Mouse (Mus musculus): ENCODE results near the gene Nipbl. TPM values are rescaled to one million over a fixed set of nuclear protein-coding genes. Genes with fewer than 3 reads are reported as not detected.
"Not testable (repeated sequence)": the region's sequence is repeated elsewhere in the genome, so short reads cannot be mapped to it uniquely, and the experiment has no call there.

Nipbl gene
- 10 to 100 TPM; 28.5 to 29.1 TPM for total RNA-seq (2021)
- long read RNA-seq, experiment 1, partial matches to known transcripts, result 0 of 4 reads
- long read RNA-seq, experiment 1, other reads (novel, unspliced or antisense), result 4 of 4 reads
- long read RNA-seq, experiment 2, partial matches to known transcripts, result 4 of 4 reads
- long read RNA-seq, experiment 2, other reads (novel, unspliced or antisense), result 0 of 4 reads

DNA sequence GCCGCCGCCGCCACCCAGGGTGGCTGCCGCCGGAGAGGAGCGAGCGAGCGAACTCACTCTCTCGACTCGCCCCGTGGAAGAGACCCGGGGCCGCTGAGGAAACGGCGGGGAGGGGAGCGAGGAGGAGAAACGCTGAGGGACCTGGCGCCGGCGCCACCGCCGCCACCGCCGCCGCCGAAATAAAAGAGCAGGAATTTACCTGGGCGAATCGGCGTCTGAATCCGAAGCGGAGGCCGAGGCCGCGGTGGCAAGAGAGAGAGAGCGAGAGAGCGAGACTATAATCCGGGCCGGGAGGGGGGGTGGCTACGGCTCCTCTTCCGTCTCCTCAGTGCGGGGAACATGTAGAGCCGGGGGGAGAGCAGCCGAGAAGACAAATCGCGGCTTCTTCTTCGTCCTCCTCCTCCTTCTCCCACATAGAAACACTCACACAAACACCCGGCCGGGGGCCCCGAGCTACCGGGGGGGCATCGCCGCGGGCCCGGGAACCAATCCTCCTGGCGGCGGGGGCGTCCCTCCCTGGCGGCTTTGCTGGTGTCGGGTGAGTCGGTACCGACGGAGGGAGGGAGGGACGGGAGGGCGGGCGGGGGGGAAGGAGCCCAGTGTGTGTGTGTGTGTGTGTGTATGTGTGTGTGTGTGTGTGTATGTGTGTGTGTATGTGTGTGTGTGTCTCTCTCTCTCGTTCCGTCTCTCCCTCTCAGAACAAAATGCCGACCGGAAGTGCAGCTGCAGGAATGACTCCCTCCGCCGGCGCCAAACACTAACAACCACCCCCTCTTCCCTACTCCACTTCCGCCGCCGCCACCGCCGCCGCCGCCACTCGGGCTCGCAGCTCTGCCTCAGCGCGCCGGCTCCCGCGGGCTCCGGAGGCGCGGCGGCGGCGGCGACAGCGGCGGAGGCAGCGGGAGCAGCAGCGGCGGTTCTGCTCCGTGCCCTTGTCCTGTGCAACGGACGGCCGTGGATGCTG lies at the start of gene Nipbl:
Gene Nipbl, minus strand, starts transcription at position 538 of the 964 bp plus-strand sequence.
- intact Hi-C loops (cut with DNase I), result loop anchor here (5.0 kb wide), 2 partner anchors 62 to 123 kb away; no protein-coding TSS in a partner anchor
- DNase-seq (ENCODE audit: low spot score in 2 of 2), result peak; percentile 89 to 94

GRCm38 (mm10) chr15:8485261-8485660 lies 41.0 kb upstream of the Nipbl start:
- intact Hi-C loops (cut with DNase I), result no loop called here
- peak; percentile 3 to 7 for DNase-seq (ENCODE audit: low spot score in 2 of 2)

DNA sequence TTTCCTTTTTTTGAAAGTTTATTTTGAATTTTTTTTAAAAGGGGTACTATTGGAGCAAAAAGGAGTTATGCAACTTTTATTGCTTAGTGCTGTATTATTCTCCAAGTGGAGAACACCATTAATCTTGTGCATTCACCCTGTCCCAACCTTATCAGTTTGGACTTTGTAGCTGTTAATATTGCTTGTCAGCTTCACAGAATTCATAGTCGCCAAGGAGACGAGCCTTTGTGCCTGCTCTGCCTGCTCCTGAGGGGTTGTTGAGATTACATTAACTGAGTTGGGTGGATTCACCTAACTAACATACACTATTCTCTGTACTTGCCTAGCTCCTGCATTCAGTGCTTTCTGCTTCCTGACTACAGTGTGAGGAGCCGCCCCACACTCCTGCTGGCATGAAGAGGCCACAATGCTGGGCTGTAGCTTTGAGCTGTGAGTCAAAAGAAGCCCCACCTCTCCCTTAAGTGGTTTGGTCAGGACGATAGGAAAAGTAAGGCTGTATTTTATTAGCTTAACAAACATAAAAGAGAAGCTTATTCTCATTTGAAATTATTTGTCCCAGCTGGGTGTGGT lies 24.8 kb upstream of the Nipbl start:
- no peak for DNase-seq (ENCODE audit: low spot score in 2 of 2)
- intact Hi-C loops (cut with DNase I), result no loop called here

GRCm38 (mm10) chr15:8463521-8463920 lies 19.3 kb upstream of the Nipbl start:
- intact Hi-C loops (cut with DNase I), result no loop called here
- no peak for DNase-seq (ENCODE audit: low spot score in 2 of 2)

GRCm38 (mm10) chr15:8462780-8463179 lies 18.5 kb upstream of the Nipbl start:
- intact Hi-C loops (cut with DNase I), result no loop called here
- DNase-seq (ENCODE audit: low spot score in 2 of 2), result no peak

DNA sequence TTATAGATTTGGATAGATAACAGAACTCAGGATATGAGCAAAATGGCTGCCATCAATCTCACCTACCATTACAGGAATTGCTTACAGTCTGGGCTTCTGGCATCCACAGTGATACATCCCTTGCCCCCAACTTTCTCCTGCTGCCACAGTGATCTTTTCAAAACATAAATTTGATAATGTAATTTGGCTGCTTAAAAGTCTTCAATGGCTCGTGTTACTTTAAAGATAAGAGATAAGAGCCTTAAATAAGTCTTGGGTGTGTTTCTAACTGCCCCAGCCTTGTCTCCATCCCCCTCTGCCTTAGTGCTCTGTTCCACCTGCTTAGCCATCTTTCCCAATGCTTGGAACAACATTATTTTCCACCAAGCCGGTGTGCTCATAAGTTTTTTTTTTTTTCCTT lies 16.6 kb upstream of the Nipbl start:
- intact Hi-C loops (cut with DNase I), result no loop called here

DNA sequence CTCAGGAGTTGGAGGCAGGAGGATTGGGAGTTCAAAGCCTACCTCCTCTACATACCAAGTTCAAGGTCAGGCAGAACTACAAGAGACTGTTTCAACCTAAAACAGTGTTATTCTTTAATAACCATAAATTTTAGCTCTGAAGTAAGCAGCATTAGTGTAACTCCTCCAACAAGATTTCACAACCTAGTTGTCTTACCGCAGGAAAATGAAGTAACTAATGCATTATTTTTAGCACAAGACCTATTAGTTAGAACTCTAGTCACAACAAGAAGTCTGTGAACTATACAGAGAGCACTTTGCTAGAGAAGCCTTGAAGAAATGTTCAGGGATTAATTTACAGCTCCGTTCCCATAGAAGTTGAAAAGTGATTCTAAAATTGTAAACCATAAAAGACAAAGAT lies 15.7 kb upstream of the Nipbl start:
- intact Hi-C loops (cut with DNase I), result no loop called here
- no peak for DNase-seq (ENCODE audit: low spot score in 2 of 2)

More for the DNA sequence above, 16.6 kb upstream of the Nipbl start:
- DNase-seq (ENCODE audit: low spot score in 2 of 2), result no peak

GRCm38 (mm10) chr15:8456223-8456622 lies 12.0 kb upstream of the Nipbl start:
- intact Hi-C loops (cut with DNase I), result not testable (repeated sequence)

DNA sequence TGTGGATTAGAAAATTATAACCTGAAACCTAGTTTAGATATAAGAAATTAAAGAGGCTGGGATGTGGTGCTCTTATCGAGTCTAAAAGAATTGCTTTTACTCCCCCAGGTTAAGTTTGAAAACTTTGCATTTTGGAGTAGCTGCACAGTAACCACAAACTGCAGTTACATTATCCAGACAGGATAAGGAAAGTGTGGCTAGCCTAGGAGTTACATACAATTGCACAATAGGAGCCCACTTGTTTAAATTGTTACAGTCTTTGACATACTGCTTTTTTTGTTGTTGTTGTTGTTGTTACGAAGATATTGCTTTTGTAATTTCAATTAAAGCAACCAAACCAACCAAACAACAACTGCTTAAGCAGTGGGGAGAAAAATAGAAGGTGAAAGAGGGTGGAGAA lies 11.2 kb upstream of the Nipbl start:
- DNase-seq (ENCODE audit: low spot score in 2 of 2), result no peak
- intact Hi-C loops (cut with DNase I), result no loop called here

More at GRCm38 (mm10) chr15:8456223-8456622, 12.0 kb upstream of the Nipbl start:
- DNase-seq (ENCODE audit: low spot score in 2 of 2), result not testable (repeated sequence)

GRCm38 (mm10) chr15:8451071-8451470 lies 6.8 kb upstream of the Nipbl start:
- peak; percentile 31 to 78 for DNase-seq (ENCODE audit: low spot score in 2 of 2)
- intact Hi-C loops (cut with DNase I), result no loop called here

- no peak for DNase-seq (ENCODE audit: low spot score in 2 of 2)
- intact Hi-C loops (cut with DNase I), result loop anchor here (5.0 kb wide), 1 partner anchor 140 kb away; no protein-coding TSS in a partner anchor
Observed at GRCm38 (mm10) chr15:8447193-8447767, 3.0 kb upstream of the Nipbl start.

GRCm38 (mm10) chr15:8446435-8446834 lies 2.2 kb upstream of the Nipbl start:
- DNase-seq (ENCODE audit: low spot score in 2 of 2), result peak in 1 of 2 experiments; percentile 32
- intact Hi-C loops (cut with DNase I), result loop anchor here (5.0 kb wide), 1 partner anchor 141 kb away; no protein-coding TSS in a partner anchor

DNA sequence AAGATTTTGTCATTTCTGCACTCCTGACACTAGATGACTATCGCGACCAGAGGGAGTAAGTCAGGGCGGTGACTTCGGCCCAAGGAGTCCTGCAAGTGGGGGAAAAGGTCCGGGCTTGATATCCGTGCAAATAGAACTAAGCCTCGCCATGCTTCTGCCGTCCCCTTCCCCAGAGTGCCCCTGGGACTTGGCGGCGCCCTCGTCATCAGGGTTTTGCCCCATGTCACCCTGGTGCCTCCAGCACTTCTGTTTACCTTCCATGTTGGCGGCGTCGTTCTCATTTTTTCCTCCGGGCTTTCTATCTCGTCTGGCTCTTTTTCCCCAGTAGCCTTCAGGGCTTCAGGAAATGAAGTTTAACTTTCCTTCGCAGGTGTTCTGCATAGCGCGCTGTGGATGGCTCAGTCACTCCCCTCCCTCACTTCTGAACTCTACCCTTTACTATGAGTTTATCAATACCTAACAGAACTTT lies 1.7 kb upstream of the Nipbl start:
- DNase-seq (ENCODE audit: low spot score in 2 of 2), result peak in 1 of 2 experiments; percentile 8
- intact Hi-C loops (cut with DNase I), result loop anchor here (5.0 kb wide), 1 partner anchor 141 kb away; no protein-coding TSS in a partner anchor

DNA sequence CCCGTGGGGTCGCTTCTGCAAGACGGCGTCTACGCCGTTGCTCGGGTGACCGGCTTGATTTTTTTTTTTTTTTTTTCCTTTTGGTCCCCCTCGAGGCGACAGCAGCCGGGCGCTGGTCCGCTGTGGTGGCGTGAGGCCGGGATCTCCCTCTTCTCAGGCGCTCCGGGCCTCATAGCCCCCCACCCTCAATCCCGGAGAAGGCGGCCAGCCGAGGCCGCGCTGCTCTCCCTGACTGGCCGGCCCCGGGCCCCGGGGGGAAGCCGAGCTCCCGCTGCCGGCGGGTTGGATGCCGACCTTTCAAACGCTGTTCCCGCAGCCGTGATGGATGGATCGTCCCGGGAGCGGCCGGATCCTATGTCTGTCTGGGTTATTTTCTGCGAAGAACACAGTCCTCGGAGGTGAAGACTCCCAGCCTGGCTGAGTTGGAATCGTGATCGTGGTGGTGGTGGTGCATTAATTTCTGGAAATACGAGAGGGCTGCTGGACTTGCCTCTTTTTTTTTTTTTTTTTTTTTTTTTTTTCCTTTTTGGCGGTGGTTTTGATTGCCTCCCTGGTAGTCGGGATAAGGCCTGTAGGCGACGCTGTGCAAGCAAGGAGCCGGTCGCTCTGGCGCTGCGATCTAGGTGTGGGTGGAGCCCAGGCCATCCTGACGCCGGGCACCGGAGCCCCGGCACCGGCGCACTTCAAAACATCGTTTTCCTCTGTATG lies 781 bp upstream of the Nipbl start:
- DNase-seq (ENCODE audit: low spot score in 2 of 2), result peak; percentile 79 to 80
- intact Hi-C loops (cut with DNase I), result loop anchor here (5.0 kb wide), 3 partner anchors 63 to 142 kb away; no protein-coding TSS in a partner anchor

- intact Hi-C loops (cut with DNase I), result loop anchor here (5.0 kb wide), 2 partner anchors 61 to 124 kb away; no protein-coding TSS in a partner anchor
- DNase-seq (ENCODE audit: low spot score in 2 of 2), result peak; percentile 42 to 51
Observed at GRCm38 (mm10) chr15:8443168-8443925, 916 bp downstream of the Nipbl start.

DNA sequence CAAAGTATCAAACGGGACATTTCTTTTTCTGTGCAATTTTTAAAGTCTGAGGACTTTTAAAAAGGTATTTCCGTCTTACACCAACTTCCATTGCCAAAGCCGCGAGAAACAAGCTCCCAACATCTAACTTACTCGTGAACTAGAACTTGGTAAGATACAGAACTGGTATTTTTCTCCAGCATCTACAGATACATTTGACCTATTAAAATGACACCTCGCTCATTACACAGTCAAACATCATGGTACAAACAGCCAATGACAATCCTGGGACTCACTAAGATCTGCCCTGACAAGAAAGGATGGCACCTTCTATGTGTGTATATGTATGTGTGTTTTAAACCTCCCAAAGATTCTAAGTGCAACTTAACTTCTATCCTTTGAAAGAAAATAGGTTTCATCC lies 1.5 kb downstream of the Nipbl start:
- intact Hi-C loops (cut with DNase I), result loop anchor here (5.0 kb wide), 2 partner anchors 60 to 125 kb away; no protein-coding TSS in a partner anchor
- no peak for DNase-seq (ENCODE audit: low spot score in 2 of 2)

GRCm38 (mm10) chr15:8442156-8442555 lies 2.1 kb downstream of the Nipbl start:
- no peak for DNase-seq (ENCODE audit: low spot score in 2 of 2)
- intact Hi-C loops (cut with DNase I), result loop anchor here (5.0 kb wide), 2 partner anchors 60 to 125 kb away; no protein-coding TSS in a partner anchor

Measured in left cerebral cortex, postnatal 14 days (tissue).